Mouse (Mus musculus): Measurements from ENCODE around the gene Dexi.

Dexi gene

DNA sequence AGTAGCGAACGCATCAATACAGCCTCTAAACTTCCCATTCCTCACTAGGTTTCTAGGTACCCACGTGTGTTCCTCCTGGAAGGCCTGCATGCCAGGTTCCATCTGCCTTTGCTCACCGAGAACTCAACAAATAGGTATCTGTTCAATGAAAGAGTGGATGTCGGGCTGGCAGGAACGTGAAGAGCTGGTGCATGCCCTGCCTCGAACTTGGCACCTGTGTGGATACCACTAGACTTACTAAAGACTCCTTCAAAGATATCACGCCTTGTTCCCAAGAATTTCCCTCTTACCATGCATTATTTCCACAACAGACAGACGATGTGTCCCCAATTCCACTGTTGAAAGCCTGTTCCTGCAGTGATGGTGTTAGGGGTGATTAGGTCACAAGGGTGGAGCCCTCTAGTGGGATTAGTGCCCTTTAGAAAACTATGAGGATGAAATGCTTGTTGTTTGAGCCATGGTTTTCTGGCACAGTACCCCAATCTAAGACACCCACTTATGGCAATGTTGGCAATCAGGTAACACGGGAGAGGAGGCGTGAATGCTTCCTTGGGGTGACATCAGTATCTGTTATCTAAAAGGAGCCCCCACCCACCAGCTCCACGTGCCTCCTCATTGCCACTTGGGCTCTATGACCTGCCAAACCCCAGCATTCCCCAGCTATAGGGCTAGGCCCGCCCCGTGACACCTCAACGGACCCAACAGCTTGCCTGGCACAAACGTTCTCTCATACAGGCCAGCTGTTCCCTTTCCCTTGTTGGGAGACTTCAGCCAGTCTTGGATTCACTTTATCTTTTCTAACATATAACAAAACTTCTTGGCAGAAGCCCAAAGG is 1.9 kb downstream of the Dexi start:
- DNase-seq (ENCODE audit: low spot score): no peak

DNA sequence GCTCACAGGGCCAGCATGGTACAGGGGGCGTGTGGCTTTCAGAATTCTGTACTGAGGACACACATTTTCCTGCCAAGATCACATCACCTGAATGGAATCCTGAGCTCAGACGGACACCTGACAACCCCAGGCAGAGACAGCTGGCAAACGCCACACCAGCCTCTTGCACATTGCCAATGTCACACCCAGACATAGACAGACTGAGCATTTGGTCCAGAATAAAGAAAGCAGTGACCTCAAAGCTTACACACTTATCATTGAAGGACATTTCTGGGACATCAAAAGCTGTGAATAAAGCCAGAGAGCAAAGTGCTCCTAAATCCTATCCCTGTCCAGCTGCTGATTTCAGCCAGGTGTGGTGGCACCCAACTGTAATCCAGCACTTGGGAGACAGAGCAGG is 5.9 kb downstream of the Dexi start:
- no peak for DNase-seq (ENCODE audit: low spot score)

DNA sequence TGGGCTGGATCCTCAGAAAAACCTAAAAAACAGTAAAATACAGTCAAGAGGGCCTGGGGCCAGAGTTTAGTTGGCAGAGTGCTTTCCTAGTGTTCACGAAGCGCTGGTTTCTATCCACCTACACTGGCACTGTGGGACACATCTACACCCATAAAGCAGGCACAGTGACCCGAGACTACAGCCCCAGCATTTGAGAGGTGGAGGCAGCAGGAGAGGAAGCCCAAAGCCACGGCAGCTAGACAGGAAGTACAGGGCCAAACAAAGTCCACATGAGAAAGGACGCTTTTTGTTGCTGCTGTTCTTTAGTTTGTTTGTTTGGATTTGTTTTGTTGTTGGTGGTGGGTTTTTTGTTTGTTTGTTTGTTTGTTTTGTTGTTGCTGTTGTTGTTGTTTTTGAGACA is 6.5 kb downstream of the Dexi start:
- DNase-seq (ENCODE audit: low spot score): no peak

DNA sequence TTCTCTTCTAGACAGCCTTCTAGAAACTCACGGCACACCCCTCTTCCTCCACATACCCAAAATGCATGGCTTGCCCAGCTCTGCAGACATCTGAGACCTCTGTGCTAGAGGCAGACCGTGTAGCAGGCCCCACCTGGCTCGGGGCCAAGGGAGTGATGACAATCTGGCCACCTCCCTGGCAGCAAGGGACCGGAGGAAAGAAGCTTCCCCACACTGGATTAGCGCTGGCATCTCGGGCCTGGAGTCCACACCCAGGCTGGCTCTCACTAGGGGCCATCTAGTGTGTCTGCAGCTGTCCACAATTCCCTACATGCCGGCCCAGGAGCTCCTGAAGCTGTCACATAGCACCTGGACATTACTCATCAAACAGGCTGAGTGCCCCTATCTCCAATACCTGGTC is 8.3 kb downstream of the Dexi start:
- no peak for DNase-seq (ENCODE audit: low spot score)

DNA sequence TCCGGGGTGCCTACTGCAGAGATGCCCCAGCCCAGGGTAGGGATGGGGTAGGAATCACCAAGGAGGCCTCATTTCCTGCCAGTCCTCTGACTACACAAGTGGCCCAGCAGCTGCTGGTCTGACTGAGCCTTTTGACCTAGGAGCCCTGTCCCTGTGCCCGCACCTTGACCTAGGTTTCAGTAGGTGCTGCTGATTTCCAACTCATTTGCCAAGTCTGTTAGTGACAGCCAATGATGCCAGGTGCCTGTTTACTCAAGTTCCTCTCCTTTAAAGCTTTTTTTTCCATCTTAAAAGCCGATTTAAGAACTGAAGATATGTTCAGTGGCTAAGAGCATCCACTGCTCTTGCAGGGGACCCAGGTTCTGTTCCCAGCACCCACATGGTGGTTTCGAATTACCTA is 9.1 kb downstream of the Dexi start:
- no peak for DNase-seq (ENCODE audit: low spot score)

DNA sequence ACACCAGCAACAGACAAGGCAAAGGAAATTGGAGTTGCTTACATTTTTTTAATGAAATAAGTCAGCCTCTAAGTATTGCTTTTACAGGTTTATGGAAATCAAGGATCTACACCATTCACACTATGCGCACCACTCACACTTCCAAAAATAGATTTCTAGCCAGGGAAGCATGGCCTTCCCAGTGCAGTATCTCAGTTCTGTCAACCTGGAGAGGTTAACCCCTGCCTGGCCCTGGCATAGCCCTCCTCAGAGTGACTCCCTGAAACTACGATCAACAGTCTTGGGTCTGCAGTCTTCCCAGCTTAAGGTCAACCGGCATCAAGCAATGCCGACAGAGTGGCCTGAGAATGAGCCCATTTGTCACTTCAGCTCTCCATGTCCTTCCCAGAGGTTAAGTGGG is 12.7 kb downstream of the Dexi start:
- no peak for DNase-seq (ENCODE audit: low spot score)

DNA sequence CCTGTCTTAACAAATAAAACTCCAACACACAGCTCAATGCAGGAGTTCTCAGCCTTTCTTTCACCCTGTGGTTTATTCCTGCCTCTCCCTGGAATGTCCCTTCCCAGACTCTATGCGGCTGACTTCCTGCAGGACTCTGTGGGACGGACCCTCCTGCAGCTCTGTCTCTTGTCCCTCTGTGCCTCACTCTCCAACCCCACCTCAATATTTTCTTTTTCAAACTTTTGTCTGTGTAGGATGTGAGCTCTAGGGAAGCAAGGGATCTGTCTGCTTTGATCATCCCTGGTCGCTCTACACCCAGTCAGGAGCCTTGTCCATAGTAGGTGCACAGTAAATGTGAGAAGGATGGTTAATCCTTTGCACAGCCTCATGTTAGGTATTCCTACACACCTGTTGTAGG is 14.5 kb downstream of the Dexi start:
- DNase-seq (ENCODE audit: low spot score): no peak

DNA sequence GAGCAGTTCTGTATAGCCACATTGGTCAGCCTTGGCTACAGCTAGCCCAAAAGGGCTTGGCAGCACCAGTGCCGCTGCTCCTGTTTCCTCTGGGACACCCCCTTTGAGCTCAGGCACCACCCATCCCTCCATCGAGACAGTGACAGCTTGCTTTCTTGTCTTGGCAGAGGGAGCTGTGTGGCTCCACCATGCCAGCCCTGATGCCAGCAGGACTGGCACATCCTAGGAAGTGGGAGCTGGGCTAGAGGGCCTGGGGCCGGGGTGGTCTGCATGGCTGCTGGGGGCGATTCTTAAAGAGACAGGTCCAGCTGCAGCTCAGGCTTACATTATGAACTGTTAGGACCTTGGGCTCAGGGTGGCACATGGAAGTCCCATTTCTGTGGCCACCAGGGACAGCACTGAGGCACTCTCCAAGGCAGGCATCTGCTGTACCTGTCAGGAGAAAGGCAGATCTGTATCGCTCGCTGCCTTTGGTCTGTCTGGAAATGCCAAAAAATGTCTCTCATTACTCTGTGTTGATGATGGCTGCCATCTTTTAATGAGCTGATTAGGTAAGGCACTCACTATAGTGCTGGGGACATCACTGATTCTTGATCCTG is 15.7 kb downstream of the Dexi start:
- no peak for DNase-seq (ENCODE audit: low spot score)

DNA sequence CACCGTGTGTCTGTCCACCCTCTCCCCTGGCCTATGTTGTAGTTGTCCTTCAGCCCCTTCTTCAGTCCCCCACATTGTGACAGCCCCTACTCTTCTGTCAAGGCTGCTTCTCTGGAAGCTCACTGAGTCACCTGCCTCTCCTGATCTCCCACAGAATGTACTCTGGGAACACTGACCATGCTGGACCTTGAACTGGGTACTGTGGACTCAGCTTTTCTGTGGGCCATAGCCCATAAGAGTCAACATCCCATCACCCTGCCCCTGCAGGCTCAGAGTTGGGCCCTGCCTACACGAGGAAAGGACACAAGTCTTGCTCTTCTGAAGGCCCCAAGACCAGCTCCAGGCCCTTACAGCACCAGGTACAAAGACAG is 17.3 kb downstream of the Dexi start:
- DNase-seq (ENCODE audit: low spot score): no peak

DNA sequence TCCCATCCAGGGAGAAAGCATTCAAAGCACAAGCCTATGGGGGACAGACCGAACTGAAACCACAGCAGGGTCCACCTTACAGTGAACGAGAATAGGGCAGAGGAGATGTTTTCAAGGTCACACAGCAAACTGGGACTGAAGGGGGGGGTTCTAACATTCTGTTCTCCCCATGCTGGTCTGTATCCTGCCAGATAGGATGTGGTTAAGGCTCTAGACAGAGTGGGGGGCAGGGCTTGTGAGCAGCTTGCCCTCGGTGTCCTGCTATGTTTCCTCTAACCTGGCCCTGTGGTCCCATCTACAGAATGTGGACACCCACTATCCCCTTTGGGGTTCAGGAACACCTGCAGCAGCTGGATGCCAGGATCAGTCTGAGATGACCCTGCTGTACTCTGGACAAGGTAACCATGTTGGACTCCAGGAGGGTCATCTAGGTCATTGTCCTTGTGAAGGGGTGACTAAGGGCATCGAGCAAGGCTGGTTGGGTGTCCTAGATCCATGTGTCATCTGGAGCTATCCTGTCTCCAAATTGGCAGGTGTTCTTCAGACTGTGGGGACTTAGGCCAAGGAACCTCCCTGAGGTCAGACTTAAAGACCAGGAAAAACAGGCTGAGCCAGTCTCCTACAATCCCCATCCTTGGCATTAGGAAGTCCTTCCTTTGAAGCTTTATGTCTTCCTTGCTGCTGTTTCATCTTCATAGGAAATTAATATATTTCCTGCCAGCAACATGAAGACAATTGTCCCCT is 17.8 kb downstream of the Dexi start:
- DNase-seq (ENCODE audit: low spot score): no peak

DNA sequence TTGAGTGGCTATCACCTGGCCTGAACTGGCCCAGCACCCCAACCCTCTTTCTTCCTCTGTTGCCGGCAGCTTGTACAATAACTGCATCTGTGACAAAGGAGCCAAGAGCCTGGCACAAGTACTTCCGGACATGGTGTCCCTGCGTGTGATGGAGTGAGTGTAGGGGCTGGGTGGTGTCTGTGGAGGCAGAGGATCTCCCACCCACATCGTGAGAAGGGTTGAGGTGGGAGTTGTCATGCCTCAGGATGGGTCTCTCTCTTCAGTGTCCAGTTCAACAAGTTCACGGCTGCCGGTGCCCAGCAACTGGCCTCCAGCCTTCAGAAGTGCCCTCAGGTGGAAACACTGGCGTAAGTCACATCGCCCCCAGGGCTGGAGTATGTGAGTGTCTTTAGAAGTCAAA is 19.2 kb downstream of the Dexi start:
- no peak for DNase-seq (ENCODE audit: low spot score)

DNA sequence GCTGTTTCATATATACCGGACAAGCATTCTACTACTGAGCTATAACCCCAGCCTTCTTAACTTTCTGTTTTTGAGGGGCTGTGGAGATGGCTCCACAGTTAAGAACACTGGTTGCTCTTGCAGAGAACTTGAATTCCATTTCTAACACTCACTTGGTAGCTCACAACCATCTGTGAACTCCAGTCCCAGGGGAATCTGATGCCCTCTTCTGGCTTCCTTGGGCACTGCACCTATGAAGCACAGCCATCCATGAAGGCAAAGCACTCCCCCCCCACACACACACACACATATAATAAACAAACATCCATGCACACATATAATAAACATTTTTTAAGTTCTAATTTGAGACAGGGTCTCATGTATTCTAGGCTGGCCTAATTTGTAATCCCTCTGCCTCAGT is 20.0 kb downstream of the Dexi start:
- DNase-seq (ENCODE audit: low spot score): peak; percentile 78

DNA sequence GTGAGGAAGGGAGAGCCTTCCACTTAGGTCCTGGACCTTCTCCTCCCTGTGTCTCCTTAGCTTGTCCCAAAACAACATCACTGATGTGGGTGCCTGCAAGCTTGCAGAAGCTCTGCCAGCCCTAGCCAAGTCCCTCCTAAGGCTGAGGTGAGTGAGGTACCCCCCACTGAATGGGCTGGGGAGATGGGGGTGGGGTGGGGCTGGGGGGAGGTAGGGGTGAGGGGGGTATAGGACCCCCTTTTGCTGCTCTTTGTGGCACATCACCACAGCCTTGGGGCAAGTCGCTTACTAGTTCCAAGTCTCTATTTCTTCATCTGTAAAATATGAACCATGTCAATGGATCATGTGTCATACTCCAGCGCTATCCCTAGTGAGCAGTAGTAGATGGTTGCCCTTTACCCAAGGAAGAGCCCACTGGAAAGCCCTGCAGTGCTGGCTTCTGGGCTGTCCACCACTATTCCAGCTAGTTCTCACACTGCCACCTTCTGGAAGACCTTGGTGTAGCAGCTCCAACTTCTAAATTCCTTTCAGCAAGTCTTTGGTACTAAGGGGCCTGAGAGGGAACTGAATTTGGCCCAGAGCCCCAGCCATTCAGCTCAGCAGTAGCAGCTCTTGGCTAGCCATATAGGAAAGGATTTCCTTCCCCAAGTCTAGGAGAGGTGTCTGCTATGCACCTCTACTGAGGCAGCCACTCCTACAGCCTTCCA is 21.8 kb downstream of the Dexi start:
- peak; percentile 92 for DNase-seq (ENCODE audit: low spot score)

DNA sequence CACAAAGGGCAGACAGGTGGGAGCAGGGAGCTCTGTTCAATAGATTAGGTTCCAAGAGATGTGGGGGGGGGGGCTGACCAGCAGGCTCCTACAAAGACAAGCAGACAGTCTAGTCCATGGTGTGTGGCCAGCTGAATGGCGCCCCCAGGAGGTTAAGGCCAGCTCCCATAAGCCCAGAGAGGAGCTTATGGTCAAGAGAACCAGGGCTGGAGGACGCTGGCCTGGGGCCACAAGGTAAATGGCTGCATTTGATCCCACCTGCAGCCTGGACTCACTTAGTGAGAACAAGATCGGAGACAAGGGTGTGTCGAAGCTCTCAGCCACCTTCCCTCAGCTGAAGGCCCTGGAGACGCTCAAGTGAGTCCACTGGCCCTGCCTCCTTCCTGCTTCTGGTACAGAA is 24.8 kb downstream of the Dexi start:
- peak; percentile 4 for DNase-seq (ENCODE audit: low spot score)

DNA sequence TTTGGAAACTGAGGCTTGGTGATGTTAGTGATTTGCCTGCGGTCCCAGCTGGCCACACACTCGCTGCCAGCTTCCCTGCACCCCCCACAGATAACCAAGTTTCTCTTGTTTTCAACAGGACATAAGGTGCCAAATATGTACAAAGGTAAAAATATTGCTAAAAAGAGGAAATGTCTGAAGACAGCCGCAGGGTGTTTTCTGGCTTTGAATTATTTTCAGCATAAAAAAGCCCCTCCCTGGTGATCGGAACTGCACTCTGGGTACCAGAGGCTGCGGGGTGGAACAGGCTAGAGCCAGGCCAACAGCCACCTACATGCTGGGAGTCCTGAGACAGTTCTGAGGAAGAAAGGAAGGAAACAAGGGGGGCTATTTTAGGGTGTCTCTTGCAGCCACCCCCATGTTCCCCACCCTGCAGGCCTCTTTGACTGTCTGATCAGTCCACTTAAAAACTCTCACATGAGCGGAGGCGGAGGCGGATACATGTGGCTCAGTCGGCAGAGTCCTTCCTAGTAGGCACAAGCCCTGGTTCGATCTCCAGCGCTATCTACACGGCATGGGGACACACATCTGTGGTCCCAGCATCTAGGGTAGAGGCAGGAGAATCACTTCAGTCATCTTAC is 26.8 kb downstream of the Dexi start:
- no peak for DNase-seq (ENCODE audit: low spot score)

DNA sequence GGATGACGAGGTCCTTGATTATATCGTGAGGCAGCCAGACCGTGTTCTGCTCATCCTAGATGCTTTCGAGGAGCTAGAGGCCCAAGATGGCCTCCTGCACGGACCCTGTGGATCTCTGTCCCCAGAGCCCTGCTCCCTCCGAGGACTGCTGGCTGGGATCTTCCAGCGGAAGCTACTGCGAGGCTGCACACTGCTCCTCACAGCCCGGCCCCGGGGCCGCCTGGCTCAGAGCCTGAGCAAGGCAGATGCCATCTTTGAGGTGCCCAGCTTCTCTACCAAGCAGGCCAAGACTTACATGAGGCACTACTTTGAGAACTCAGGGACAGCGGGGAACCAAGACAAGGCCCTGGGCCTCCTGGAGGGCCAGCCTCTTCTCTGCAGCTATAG is 31.7 kb downstream of the Dexi start:
- DNase-seq (ENCODE audit: low spot score): no peak

DNA sequence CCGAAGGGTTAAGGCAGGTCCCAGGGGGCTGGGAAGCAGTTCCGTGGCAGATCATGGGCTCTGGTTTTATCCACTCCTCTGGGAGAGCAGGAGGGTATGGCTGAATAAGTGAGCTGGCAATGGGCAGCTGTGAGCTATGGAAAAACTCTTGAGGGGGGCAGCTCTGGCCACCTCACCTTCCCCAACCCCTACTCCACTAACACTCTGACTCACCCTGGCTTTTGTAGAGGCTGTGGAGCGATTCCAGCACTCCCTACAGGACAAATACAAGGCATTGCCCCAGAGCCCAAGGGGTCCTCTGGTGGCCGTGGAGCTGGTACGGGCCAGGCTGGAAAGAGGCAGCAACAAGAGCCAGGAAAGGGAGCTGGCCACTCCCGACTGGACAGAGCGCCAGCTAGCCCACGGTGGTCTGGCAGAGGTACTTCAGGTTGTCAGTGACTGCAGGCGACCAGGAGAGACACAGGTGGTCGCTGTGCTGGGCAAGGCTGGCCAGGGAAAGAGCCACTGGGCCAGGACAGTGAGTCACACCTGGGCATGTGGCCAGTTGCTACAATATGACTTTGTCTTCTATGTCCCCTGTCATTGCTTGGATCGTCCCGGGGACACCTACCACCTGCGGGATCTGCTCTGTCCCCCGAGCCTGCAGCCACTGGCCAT is 32.2 kb downstream of the Dexi start:
- DNase-seq (ENCODE audit: low spot score): no peak

DNA sequence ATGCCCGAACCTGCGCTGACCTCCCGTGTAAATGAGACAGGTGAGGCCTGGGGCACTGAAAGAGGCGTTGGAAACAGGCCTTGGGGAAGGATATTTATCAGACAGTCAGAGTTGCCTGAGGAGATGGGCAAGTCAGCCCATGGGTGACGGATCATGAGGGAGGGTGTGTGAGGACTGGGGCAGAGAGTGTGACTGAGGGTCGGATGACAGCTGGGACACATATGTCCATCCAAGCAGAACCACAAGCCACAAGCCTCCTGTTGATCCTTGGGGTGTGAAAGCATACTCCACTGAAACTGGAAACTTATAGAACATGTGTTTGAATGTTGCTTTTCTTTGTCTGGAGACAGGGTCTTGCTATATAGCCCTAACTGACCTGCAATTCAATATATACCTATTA is 34.2 kb downstream of the Dexi start:
- no peak for DNase-seq (ENCODE audit: low spot score)

DNA sequence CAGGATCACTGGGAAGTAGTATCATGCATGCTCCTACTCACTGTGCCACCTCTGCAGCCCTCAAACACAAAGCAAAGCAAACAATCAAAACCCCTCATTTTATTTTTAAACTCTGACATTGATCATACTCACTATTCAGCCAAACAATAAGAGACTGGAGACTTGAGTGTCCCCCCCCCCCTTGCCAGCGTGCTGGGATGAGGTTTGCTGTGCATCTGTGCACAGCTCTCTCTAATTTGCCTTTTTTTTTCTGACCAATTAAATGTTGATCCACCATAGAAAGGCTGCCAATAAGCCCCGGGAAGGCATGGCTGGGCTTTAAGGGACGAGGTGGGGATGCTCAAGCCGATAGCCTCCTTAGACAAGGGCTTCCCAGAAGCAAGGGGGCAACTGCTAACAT is 35.4 kb downstream of the Dexi start:
- no peak for DNase-seq (ENCODE audit: low spot score)

DNA sequence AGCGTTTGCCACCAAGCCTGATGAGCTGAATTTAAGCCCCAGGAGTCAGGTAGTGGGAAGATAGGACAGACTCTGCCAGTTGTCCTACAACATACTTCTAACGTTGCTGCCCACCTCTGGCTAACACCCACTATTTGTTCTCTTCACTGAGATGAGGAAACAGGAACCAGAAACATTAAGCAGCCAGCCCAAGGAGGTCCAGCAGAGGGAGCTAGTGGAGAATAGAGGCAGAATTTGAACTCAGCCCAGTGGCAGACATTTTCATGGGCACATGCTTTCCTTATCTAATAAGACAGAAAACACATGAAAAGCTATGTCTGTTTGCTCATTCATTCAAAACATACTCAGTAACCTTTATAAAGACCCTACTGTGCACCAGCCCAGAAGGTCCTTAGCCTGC is 39.8 kb downstream of the Dexi start:
- no peak for DNase-seq (ENCODE audit: low spot score)

DNA sequence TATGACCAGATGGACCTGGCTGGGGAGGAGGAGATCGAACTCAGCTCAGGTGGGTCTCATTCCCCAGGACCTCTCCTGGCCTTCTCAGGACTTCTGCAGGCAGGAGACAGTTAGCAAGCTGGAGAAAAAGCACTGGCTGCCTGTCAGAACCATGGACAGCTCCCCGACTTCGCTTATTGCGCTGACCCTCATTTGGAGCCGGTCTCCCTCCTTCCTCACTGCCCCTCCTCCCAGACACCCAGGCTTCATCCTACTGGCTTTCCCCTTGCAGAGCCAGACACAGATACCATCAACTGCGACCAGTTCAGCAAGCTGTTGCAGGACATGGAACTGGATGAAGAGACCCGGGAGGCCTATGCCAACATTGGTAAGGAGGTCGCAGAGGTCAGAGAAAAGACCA is 41.0 kb downstream of the Dexi start:
- peak; percentile 83 for DNase-seq (ENCODE audit: low spot score)

DNA sequence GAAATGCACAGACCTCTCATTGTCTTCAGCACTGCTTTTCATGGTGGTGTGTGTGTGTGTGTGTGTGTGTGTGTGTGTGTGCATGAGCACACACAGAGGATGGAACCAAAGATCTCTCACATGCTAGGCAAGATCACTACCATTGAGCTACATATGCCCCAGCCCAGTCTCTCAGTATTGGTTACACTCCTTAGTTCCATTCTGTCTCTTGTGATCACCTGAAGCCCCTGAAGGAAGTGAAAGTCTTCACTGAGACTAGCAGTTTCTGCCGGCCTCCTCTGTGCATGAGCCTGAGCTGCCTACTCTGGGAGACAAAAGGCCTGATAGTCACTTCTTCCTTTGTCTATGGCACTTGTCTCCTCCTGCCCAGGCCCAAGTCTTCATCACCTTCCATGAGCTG is 43.7 kb downstream of the Dexi start:
- no peak for DNase-seq (ENCODE audit: low spot score)
